Mouse (Mus musculus): ENCODE results near the gene Rundc3a. TPM values are rescaled to one million over a fixed set of nuclear protein-coding genes. Genes with fewer than 3 reads are reported as not detected.

Gene Rundc3a
- polyA plus RNA-seq, 1 experiment: 4.0 TPM

- Histone ChIP-seq H3K27ac (ENCODE audit: insufficient read depth, low read length) (no peak overlapping the region), H3K36me3 (ENCODE audit: control insufficient read depth, insufficient read depth, low read length) (no peaks in the 10 kb centered on the region), H3K4me3 (ENCODE audit: extremely low read depth, insufficient read depth, insufficient read length) (no peak overlapping the region), H3K4me1 (ENCODE audit: control insufficient read depth, insufficient read depth, insufficient read length) (peaks cover 12% of the 10 kb centered on the region), H3K27me3 (ENCODE audit: control insufficient read depth, insufficient read depth, low read length) (peaks cover 6% of the 10 kb centered on the region; the same call in 1 of the 2 replicates)
- TF ChIP-seq POLR2A (IDR thresholded peaks at IDR 0.05; ENCODE audit: low read depth, low read length): no peak
- TF ChIP-seq CTCF (IDR thresholded peaks at IDR 0.05; ENCODE audit: extremely low read depth, insufficient read depth, insufficient read length, insufficient replicate concordance): no peak
- WGBS: 23% methylated on average over 15 of the region's 15 CpGs
- no peak for DNase-seq (ENCODE audit: low read depth in 1 of 2, low spot score in 2 of 2)
Measured at GRCm38 (mm10) chr11:102392441-102393237, 564 bp upstream of the Rundc3a start.

GRCm38 (mm10) chr11:102393719-102394420, 667 bp downstream of the Rundc3a start:
- 8% methylated on average over 17 of the region's 17 CpGs for WGBS
- Histone ChIP-seq H3K36me3 (ENCODE audit: control insufficient read depth, insufficient read depth, low read length) (no peaks in the 10 kb centered on the region), H3K27ac (ENCODE audit: insufficient read depth, low read length) (no peak overlapping the region), H3K4me3 (ENCODE audit: extremely low read depth, insufficient read depth, insufficient read length) (peak overlapping the region; percentile 50), H3K27me3 (ENCODE audit: control insufficient read depth, insufficient read depth, low read length) (peaks cover 7% of the 10 kb centered on the region), H3K4me1 (ENCODE audit: control insufficient read depth, insufficient read depth, insufficient read length) (peaks cover 12% of the 10 kb centered on the region)
- DNase-seq (ENCODE audit: low read depth in 1 of 2, low spot score in 2 of 2): no peak
- TF ChIP-seq POLR2A (IDR thresholded peaks at IDR 0.05; ENCODE audit: low read depth, low read length) (no peak), CTCF (IDR thresholded peaks at IDR 0.05; ENCODE audit: extremely low read depth, insufficient read depth, insufficient read length, insufficient replicate concordance) (no peak)

GRCm38 (mm10) chr11:102394421-102395124, 1.4 kb downstream of the Rundc3a start:
- no peaks in the 10 kb centered on the region for H3K36me3 ChIP-seq (ENCODE audit: control insufficient read depth, insufficient read depth, low read length)
- DNase-seq (ENCODE audit: low read depth in 1 of 2, low spot score in 2 of 2): no peak

GRCm38 (mm10) chr11:102395250-102395649, 2.0 kb downstream of the Rundc3a start:
- no peaks in the 10 kb centered on the region for H3K36me3 ChIP-seq (ENCODE audit: control insufficient read depth, insufficient read depth, low read length)
- peaks cover 12% of the 10 kb centered on the region for H3K4me1 ChIP-seq (ENCODE audit: control insufficient read depth, insufficient read depth, insufficient read length)
- H3K27me3 ChIP-seq (ENCODE audit: control insufficient read depth, insufficient read depth, low read length): peaks cover 16% of the 10 kb centered on the region
- 39% methylated on average over 5 of the region's 5 CpGs for WGBS
- no peak overlapping the region for H3K27ac ChIP-seq (ENCODE audit: insufficient read depth, low read length)
- TF ChIP-seq CTCF (IDR thresholded peaks at IDR 0.05; ENCODE audit: extremely low read depth, insufficient read depth, insufficient read length, insufficient replicate concordance) (no peak), POLR2A (IDR thresholded peaks at IDR 0.05; ENCODE audit: low read depth, low read length) (no peak)
- no peak for DNase-seq (ENCODE audit: low read depth in 1 of 2, low spot score in 2 of 2)
- H3K4me3 ChIP-seq (ENCODE audit: extremely low read depth, insufficient read depth, insufficient read length): no peak overlapping the region

More at GRCm38 (mm10) chr11:102394421-102395124, 1.4 kb downstream of the Rundc3a start:
- no peak overlapping the region for H3K4me3 ChIP-seq (ENCODE audit: extremely low read depth, insufficient read depth, insufficient read length)
- peaks cover 13% of the 10 kb centered on the region for H3K27me3 ChIP-seq (ENCODE audit: control insufficient read depth, insufficient read depth, low read length)
- H3K4me1 ChIP-seq (ENCODE audit: control insufficient read depth, insufficient read depth, insufficient read length): peaks cover 12% of the 10 kb centered on the region
- 82% methylated on average over 9 of the region's 9 CpGs for WGBS
- TF ChIP-seq CTCF (IDR thresholded peaks at IDR 0.05; ENCODE audit: extremely low read depth, insufficient read depth, insufficient read length, insufficient replicate concordance): no peak
- TF ChIP-seq POLR2A (IDR thresholded peaks at IDR 0.05; ENCODE audit: low read depth, low read length): no peak
- no peak overlapping the region for H3K27ac ChIP-seq (ENCODE audit: insufficient read depth, low read length)

- WGBS: 55% methylated on average over 6 of the region's 6 CpGs
- TF ChIP-seq POLR2A (IDR thresholded peaks at IDR 0.05; ENCODE audit: low read depth, low read length) (no peak), CTCF (IDR thresholded peaks at IDR 0.05; ENCODE audit: extremely low read depth, insufficient read depth, insufficient read length, insufficient replicate concordance) (no peak)
- no peaks in the 10 kb centered on the region for H3K36me3 ChIP-seq (ENCODE audit: control insufficient read depth, insufficient read depth, low read length)
Measured at GRCm38 (mm10) chr11:102396263-102396662, 3.1 kb downstream of the Rundc3a start.

GRCm38 (mm10) chr11:102396671-102397141, 3.5 kb downstream of the Rundc3a start:
- Histone ChIP-seq H3K27ac (ENCODE audit: insufficient read depth, low read length) (no peak overlapping the region), H3K27me3 (ENCODE audit: control insufficient read depth, insufficient read depth, low read length) (peaks cover 15% of the 10 kb centered on the region), H3K36me3 (ENCODE audit: control insufficient read depth, insufficient read depth, low read length) (no peaks in the 10 kb centered on the region), H3K4me1 (ENCODE audit: control insufficient read depth, insufficient read depth, insufficient read length) (peaks cover 12% of the 10 kb centered on the region), H3K4me3 (ENCODE audit: extremely low read depth, insufficient read depth, insufficient read length) (no peak overlapping the region)
- WGBS: 89% methylated on average over 7 of the region's 7 CpGs
- DNase-seq (ENCODE audit: low read depth in 1 of 2, low spot score in 2 of 2): no peak
- TF ChIP-seq CTCF (IDR thresholded peaks at IDR 0.05; ENCODE audit: extremely low read depth, insufficient read depth, insufficient read length, insufficient replicate concordance) (no peak), POLR2A (IDR thresholded peaks at IDR 0.05; ENCODE audit: low read depth, low read length) (no peak)

More at GRCm38 (mm10) chr11:102396263-102396662, 3.1 kb downstream of the Rundc3a start:
- H3K27ac ChIP-seq (ENCODE audit: insufficient read depth, low read length): no peak overlapping the region
- DNase-seq (ENCODE audit: low read depth in 1 of 2, low spot score in 2 of 2): no peak
- no peak overlapping the region for H3K4me3 ChIP-seq (ENCODE audit: extremely low read depth, insufficient read depth, insufficient read length)
- peaks cover 12% of the 10 kb centered on the region for H3K4me1 ChIP-seq (ENCODE audit: control insufficient read depth, insufficient read depth, insufficient read length)
- peaks cover 16% of the 10 kb centered on the region for H3K27me3 ChIP-seq (ENCODE audit: control insufficient read depth, insufficient read depth, low read length)
